Mouse (Mus musculus) sigmoid colon, adult 10 weeks (tissue): ENCODE results near the gene Wipi1. TPM values are rescaled to one million over a fixed set of nuclear protein-coding genes. Genes with fewer than 3 reads are reported as not detected.

Source experiments
- polyA plus RNA-seq: library from polyadenylated mRNA; stranded (reverse); fragments of 350-450 nt; fragmentation: Illumina TruSeq; extraction: RNeasy Lipid Tissue Mini Kit (QIAGEN cat#74804); gene quantifications from one replicate; pipeline ENCODE4 v1.2.3, GENCODE M21; 2014; ENCODE audit warnings: low read depth, low replicate concordance

The Wipi1 gene
- polyA plus RNA-seq, result 32.4 TPM

DNA sequence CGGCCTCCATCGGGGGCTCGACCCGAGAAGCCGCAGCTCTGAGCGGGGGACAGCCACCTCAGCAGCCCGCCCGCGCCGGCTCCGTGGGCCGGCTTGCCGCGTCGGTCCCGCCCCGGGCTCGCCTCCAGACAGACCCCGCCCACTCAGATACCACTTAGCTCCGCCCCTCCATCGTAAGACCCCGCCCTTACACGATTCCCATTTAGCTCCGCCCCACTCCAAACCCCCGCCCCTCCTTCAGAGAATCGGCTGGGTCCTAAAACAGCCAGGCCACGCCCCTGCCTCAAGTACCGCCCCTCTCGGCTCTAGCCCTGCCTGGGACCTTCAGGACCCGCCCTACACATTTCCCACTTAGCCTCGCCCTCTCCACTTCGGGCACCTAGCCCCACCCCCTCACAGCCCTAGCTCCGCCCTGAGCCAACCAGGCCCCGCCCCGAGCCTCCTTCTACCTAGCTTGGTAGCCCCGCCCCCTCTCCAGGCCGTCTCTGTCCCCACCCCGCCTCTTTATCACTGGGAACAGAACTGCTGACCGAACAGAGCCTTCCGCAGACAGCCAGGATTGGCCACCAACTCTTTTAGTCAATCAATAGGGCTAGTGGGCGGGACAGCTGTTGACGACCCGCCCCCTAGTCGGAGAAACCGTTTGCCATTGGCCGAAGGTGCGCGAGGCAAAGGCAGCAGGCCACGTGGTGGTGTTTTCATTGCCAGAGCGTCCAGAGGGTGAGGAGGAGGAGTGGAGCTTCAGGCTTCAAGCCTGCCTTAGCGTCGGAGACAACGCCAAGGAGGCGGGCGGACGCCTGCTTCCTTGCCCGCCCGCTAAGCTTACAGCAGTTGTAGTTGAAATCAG is at the start of gene Wipi1:
Gene Wipi1 (minus strand): TSS at position 665 of the 847 bp plus-strand sequence.

DNA sequence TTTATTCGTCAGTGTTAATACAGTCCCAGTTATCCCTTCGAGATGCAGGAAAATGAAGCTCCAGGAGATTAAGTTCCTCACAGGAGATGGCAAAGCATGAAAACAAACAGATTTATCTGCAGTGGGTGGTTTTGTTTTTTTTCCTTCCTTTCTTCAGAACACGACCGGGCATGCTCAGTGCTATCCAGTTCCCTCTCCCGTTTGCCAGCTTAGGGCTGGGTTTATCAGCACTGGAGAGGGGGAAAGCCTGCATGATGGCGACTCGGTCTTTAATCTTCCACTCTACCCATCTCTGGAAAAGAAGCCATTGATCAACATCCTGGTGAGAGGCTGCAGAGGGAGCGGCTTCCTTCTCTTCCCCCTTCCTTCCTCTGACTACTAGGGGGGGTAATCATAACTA is 37.4 kb upstream of the Wipi1 start, which contains the start of gene Prkar1a:
Gene Prkar1a (plus strand): TSS at position 200 of the 400 bp plus-strand sequence.

Other genes with a start within 250 kb of the Wipi1 start
- gene Gna13, start 249.1 kb downstream of the Wipi1 start, polyA plus RNA-seq, result 100 TPM
- not detected for gene 9930022D16Rik, start 198.1 kb downstream of the Wipi1 start, polyA plus RNA-seq
- 47.3 TPM for gene Amz2, start 186.0 kb downstream of the Wipi1 start, polyA plus RNA-seq
- gene Arsg, start 138.6 kb downstream of the Wipi1 start, polyA plus RNA-seq, result 5.3 TPM
- 8.8 TPM for gene Slc16a6, start 138.4 kb downstream of the Wipi1 start, polyA plus RNA-seq
- gene Prkar1a, start 37.4 kb upstream of the Wipi1 start, polyA plus RNA-seq, result 220 TPM
- 0.82 TPM for gene Fam20a, start 110.3 kb upstream of the Wipi1 start, polyA plus RNA-seq
- not detected for gene 1700012B07Rik, start 216.1 kb upstream of the Wipi1 start, polyA plus RNA-seq